Mouse (Mus musculus): ENCODE data around the gene Ccdc27.

DNA sequence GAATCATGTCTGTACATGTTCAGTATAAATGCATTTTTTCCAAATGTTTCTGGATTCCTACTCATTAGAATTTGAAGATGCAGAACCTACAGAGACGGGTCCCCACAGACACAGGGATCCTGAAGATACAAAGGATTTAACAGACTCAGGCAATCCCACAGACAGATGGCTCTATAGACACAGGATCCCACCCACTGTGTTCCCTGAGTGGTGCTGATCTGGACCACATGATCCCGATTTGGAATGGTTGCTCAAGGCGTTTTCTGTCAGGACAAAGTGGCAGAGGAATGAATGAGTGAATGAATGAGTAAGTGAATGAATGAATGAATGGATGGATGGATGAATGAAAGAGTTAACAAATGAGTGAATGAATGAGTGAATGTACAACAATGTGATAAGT, 43.4 kb upstream of the Ccdc27 start:
- no peak for TF ChIP-seq EP300 (IDR thresholded peaks at IDR 0.05; ENCODE audit: low read depth in 1 of 2, low read length in 2 of 2)
- TF ChIP-seq MYC (IDR thresholded peaks at IDR 0.05; ENCODE audit: low read depth, low read length) = no peak
- no peak for TF ChIP-seq MYB (IDR thresholded peaks at IDR 0.05; ENCODE audit: low read depth, low read length)
- no peak for TF ChIP-seq CTCF (IDR thresholded peaks at IDR 0.05 in 2 of 3, conservative IDR thresholded peaks at IDR 0.05 in 1 of 3; ENCODE audit: control insufficient read depth in 1 of 3, insufficient read depth in 1 of 3, low read depth in 2 of 3, low read length in 3 of 3, poor library complexity in 1 of 3, severe bottlenecking in 1 of 3)
- TF ChIP-seq TAL1 (IDR thresholded peaks at IDR 0.05; ENCODE audit: low read length) = no peak
- TF ChIP-seq MAX (IDR thresholded peaks at IDR 0.05; ENCODE audit: low read length) = no peak
- TF ChIP-seq NELFE (IDR thresholded peaks at IDR 0.05; ENCODE audit: low read depth, low read length) = no peak
- TF ChIP-seq MAFK (IDR thresholded peaks at IDR 0.05; ENCODE audit: borderline replicate concordance, low read depth, low read length) = no peak
- TF ChIP-seq POLR2A (IDR thresholded peaks at IDR 0.05; ENCODE audit: control insufficient read depth in 1 of 2, insufficient read depth in 1 of 2, low read depth in 1 of 2, low read length in 2 of 2, poor library complexity in 1 of 2) = no peak
- TF ChIP-seq JUND (IDR thresholded peaks at IDR 0.05; ENCODE audit: low read depth, low read length) = no peak
